Mouse (Mus musculus): ENCODE data around the gene 4930438A08Rik.

- no peak for TF ChIP-seq EP300 (IDR thresholded peaks at IDR 0.05; ENCODE audit: insufficient read depth, low read depth, low read length)
- TF ChIP-seq POLR2A (IDR thresholded peaks at IDR 0.05; ENCODE audit: insufficient read depth, low read depth, low read length) = no peak
Observed at GRCm38 (mm10) chr11:58302774-58303445, 28.3 kb downstream of the 4930438A08Rik start.
